Mouse (Mus musculus) CD4-positive, CD25-positive, alpha-beta regulatory T cell, adult 4 months (primary cell): ENCODE data around the gene Rtkn. TPM values are rescaled to one million over a fixed set of nuclear protein-coding genes. Genes with fewer than 3 reads are reported as not detected.

ENCODE experiments used
- ATAC-seq: one replicate; pipeline ENCODE4 v1.8.0; 2017
- polyA plus RNA-seq, 2 experiments: library from polyadenylated mRNA; unstranded; fragments of 100-300 nt; shearing (Covaris generic); gene quantifications; one replicate each; pipeline ENCODE4 v1.2.1; 2017

Rtkn gene
- under 1 TPM in 1 of 2 experiments, not detected in 1; 0.49 TPM for polyA plus RNA-seq

GRCm38 (mm10) chr6:83134951-83135513 lies at the start of gene Rtkn:
Gene Rtkn, plus strand, starts transcription at chr6:83135463.
- no peak for ATAC-seq

GRCm38 (mm10) chr6:83086121-83087035 lies 48.9 kb upstream of the Rtkn start, which contains the start of gene Lbx2:
Gene Lbx2, plus strand, starts transcription at chr6:83086367.
- peak; percentile 66 for ATAC-seq

DNA sequence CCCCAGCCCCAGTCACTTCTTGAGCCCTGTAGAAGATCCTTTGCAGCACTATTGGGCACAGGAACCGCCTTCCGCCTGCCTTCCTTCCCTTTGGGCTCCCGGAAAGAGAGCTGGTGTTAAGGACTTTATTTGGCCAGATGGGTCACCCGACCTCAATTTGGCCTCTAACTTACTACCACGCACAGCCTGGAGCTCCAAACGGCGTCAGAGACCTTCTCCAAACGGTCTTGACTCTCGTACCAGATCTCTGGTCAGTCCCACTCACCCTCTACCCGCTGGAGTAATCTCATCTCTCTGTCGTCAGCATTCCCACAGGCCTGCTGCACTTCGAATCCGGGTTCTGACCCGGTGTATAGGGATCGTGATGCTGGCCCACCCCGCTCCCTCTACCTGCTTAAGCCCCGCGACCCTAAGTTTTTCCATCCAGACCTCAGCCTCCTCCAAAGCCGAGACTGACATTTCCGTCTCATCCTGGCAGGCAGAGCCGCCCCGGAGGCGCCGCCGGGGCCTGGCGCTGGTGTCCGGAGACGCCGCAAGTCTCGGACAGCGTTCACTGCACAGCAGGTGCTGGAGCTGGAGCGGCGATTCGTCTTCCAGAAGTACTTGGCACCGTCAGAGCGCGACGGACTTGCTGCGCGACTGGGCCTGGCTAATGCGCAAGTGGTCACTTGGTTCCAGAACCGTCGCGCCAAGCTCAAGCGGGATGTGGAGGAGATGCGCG lies 47.9 kb upstream of the Rtkn start:
- peak; percentile 45 for ATAC-seq

DNA sequence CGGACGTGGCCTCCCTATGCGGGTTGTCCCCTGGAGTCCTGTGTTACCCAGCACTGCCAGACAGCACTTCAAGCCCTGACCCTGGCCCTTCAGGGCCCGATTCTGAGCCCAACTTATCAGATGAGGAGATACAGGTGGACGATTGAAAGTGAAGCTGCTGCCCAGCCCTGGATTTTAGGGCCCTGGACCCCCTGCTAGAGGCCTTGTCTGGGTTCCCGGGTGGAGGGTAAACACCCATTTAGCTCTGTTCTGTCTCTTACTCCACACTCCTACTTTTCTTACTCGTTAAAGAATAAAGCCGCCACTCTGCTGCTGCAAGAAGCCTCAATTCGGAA lies 47.4 kb upstream of the Rtkn start:
- ATAC-seq, result no peak

GRCm38 (mm10) chr6:83092416-83093127 lies 42.7 kb upstream of the Rtkn start:
- ATAC-seq, result no peak

- ATAC-seq, result peak; percentile 98
Measured at GRCm38 (mm10) chr6:83095968-83096367, 39.3 kb upstream of the Rtkn start.

- no peak for ATAC-seq
Measured at GRCm38 (mm10) chr6:83098411-83098810, 36.9 kb upstream of the Rtkn start.

GRCm38 (mm10) chr6:83101316-83101687 lies 34.0 kb upstream of the Rtkn start, which contains the start of the genes Ccdc142 and Gm42688:
Gene Ccdc142, plus strand, starts transcription at chr6:83101601.
Gene Gm42688, plus strand, starts transcription at chr6:83101617.
- ATAC-seq, result peak; percentile 89

GRCm38 (mm10) chr6:83101688-83102556 lies 33.3 kb upstream of the Rtkn start:
- peak; percentile 75 for ATAC-seq

- no peak for ATAC-seq
Measured at GRCm38 (mm10) chr6:83103130-83103650, 32.1 kb upstream of the Rtkn start.

DNA sequence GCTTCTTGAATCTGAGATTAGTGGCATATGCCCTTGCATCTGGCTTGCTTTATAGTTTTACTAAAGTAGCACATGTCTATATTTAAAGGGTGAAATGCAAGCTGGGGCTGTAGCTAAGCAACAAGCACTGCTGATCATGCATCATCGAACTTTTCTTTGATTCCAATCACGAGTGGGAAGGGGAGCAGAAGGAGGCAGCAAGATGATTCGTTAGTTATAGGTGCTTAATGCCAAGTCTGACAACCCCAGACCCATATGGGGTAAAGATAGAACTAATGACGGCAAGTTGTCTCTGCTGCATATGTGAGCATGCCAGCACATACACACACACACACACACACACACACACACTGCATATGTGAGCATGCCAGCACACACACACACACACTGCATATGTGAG lies 31.1 kb upstream of the Rtkn start:
- ATAC-seq, result no peak

DNA sequence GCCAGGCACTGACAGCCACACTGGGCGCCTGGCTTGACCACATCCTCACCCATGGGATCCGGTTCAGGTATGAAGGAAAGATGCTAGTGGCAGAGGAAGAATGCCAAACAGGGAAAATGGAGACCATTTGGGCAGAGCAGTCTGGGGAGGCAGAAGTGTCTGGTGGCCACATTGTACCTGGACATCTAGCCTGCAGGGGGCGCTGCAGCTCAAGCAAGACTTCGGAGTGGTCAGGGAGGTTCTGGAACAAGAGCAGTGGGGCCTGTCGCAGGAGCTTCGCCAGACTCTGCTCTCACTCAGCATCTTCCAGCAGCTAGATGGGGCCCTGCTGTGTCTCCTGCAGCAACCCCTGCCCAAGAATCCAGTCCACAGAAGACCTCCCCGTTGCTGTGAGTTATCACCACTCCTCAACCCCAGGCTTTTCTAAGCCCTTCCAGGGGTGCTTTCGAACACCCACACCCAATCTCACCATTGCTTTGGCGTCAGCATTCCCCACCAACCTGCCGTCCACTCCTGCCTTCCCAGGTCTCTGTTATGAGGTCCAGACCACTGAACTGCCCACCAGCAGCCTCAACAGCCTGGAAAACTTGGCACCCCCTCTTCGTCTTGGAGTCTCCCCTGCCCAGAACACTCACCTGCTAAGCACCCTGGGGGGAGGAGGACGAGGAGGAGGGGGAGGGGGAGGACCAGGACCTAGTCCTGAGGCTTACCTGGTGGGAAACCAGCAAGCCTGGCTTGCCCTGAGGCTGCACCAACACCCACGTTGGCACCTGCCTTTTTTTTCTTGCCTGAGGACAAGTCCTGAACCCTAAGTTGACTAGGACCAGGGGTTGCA lies 27.5 kb upstream of the Rtkn start:
- peak; percentile 50 for ATAC-seq

DNA sequence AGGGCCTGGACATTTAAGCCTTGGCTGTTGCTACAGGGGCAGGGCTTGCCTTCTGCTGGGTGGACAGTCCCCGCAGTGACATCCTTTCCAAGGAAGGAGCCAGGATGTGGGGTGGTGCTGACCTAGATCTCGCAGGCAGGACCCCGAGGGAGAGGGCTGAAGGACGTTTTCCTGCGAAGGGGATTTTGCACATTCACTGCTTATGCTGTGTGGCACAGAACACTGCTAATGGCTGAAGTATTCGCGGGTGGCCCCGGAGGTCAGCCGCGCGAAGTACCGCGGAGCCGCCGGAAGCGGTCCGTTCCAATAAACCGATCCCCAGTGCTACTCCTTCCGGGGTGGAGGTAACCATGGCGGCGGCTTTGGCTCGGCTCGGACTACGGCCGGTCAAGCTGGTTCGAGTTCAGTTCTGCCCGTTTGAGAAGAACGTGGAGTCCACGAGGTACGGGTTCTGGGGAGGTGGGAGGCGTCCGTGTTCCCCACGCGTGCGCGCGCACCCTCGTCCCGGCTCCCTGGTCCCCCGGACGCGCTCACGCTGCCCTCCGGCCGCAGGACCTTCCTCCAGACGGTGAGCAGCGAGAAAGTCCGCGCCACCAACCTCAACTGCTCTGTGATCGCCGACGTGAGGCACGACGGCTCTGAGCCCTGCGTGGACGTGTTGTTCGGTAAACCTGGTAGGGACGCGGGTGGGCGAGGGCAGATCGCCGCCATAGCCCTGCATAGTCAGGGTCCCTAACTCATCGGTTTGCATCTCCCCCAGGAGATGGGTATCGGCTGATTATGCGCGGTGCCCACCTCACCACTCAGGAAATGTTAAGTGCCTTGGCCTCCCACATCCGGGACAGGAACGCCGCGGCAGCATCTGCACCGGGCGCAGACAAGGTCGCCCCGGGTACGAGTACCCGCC lies 26.2 kb upstream of the Rtkn start, which contains the start of gene Mrpl53:
Gene Mrpl53 (plus strand): TSS at position 279 of the 907 bp plus-strand sequence.
- ATAC-seq, result peak; percentile 79

- ATAC-seq, result no peak
Measured at GRCm38 (mm10) chr6:83111510-83112136, 23.6 kb upstream of the Rtkn start.

DNA sequence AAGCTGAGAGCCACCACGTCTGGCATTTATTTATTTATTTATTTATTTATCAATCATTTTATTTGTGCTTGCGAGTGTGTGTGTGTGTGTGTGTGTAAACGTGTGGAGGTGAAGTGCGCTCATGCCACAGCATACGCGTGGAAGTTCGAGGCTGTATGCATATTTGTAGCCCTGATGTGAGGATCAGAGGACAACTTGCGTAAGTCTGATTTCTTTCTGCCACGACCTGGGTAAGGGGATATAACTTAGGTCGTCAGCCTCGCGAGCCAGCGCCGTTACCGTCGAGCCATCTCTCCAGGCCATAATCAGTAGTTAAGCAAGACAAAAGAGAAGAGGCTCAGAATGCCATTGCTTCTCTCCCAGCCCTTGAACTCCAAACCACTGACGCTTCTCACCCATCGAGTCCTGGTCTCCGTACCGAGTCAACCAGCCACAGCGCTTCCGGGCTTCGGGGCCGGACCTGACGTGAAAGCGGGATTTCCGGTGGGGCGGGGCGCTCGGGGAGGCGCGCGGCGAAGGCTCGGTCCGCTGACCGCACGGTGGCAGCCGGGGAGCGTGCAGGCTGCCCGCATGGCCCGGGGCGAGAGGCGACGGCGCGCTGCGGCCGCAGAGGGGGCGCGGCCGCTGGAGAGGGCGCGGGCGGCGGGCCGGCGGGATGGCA lies 20.1 kb upstream of the Rtkn start, which contains the start of gene Mogs:
Gene Mogs (plus strand): TSS at position 486 of the 661 bp plus-strand sequence.
- peak; percentile 92 for ATAC-seq

DNA sequence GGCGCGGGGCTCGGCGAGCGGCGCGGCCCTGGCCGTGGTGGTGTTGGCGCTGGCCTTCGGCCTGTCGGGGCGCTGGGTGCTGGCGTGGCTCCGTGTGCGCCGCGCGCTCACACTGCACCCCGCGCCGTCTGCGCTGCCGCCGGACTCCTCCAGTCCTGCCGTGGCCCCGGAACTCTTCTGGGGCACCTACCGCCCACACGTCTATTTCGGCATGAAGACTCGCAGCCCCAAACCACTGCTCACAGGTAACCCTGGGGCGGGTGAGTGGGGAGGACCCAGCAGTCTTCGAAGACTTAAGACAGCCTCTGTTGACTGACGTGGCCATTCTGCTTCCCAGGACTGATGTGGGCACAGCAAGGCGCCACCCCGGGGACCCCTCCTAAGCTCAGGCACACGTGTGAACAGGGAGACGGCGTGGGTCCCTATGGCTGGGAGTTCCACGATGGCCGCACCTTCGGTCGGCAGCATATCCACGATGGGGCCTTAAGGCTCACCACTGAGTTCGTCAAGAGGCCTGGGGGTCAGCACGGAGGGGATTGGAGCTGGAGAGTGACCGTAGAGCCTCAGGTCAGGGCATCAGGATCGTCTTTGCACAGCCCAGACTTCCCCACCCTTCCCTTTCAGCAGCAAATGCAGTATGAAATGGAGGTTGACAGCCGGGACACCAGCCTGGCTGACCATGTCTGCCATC lies 19.4 kb upstream of the Rtkn start:
- peak; percentile 65 for ATAC-seq
